Mouse (Mus musculus) frontal cortex, postnatal 10 days (tissue): ENCODE data around the gene Olfr639.
"Not testable (repeated sequence)": the region's sequence is repeated elsewhere in the genome, so short reads cannot be mapped to it uniquely, and the experiment has no call there.

Experiments
- DNase-seq, 2 experiments: peaks; one replicate each; pipeline ENCODE4 v3.0.0; 2022; ENCODE audit warnings: low spot score in 2 of 2, mixed read lengths in 1 of 2

The Olfr639 gene

DNA sequence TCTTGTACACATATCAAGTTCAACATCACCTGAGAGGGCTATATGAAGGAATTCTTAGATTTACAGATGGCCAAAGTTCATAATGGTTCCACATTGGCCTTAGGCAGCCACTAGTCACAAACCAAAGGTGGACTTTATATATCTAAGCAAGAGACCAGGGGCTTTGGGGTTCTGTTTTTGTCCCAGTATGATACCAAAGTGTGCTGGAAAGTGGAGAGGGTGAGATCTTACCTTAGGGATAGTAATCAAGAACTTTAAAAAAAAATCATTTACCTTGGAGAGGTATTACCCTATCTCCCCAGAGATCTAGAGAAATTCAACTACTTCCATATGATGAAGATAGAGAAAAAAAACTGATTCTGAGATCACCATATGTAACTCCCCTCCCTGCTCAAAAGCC, at the start of gene Olfr639:
TSS of gene Olfr639 (minus strand) at position 101 of the 400 bp plus-strand sequence.
- DNase-seq: no peak

DNA sequence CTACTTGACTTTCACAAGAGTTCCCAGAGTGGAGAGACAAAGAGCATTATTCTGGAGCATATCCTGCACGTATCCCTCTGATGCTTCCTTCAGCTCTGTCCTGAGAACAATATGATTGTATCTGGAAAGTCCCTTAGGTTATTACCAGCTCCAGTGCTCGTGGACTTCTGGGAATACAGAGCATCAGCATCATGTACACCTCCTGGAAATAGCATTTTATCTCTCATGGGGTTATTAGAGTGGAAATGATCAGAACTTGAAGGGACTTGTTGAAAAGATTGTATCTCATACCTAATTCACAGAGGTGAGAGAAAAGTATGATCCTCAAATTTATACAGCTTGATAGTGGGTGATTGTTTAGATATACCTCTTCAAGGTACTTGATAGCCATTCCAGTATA, 44.2 kb upstream of the Olfr639 start, which contains the start of gene 4930516K23Rik:
TSS of gene 4930516K23Rik (minus strand) at position 101 of the 400 bp plus-strand sequence.
- DNase-seq: no peak

DNA sequence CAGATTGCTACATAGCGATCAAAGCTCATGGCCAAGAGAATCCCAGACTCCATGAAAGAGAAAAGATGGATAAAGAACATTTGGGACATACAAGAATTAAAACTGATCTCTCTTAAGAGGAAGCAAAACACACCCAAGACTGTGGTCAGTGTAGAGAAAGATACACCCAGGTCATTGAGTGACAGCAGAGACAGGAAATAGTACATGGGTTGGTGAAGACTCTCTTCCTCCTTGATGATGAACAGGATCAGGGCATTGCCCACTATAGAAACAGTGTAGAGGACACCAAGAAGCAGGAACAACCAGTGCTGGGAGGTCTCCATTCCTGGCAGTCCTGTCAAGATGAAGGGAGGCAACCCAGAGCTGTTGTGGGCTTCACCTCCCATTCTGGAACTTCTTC, 42.1 kb upstream of the Olfr639 start:
- DNase-seq: no peak

DNA sequence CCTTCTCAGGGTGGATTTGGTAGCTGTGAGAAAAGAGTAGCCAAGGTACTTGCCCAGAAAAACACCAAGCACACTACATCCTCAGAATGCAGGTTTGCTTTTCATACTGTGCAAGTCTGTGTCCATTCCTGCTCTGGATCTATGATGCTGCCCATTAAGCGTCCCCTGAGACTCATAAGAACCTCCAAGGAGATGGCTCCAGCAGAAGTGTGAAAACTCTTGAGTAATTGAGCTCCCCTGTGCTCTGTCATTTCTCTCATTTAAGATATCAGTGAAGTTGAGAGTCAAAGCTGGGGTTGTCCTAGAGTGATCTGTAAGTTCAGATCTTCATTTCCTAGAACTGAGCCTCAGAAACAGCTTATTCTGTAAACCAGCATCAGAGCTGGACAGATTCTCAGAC, 35.5 kb upstream of the Olfr639 start, which contains the start of gene Olfr642:
TSS of gene Olfr642 (minus strand) at position 101 of the 400 bp plus-strand sequence.
- no peak for DNase-seq

DNA sequence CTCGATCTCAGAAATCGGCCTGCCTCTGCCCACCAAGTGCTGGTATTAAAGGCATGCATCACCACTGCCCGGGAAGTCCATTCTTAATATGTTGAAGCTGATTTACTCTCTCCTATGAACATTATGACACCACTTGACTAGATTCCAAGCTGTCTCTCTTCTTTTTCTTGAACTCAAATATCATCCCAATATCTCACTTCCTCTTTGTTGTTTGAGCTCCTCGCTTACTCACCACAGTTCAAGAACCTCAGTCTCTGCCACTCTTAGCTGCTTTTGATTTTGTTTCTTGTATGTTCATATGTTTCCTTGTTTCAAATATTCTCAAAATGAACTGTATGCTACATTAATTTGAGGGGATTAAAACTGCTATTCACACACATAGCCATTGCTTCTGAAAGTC, 33.6 kb upstream of the Olfr639 start:
- no peak for DNase-seq

DNA sequence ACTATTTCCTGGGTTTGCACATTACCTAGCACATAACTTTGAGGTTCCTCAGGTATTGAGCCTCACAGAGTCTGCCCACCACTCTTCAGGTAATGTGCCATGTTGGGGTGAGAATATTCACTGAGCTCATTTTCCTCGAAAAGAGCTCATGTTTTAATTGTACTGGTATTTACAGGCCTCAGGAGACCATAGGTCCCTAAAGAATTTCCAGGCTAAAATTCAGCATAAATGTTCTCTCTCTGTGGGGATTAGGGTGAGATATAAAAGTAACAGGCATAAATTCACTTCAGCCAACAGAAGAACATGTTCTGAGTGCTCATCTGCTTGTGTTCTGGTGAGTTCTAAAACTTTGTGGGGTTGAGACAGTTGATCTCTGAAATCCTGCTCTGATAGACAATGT, 18.0 kb upstream of the Olfr639 start, which contains the start of gene Olfr641:
TSS of gene Olfr641 (plus strand) at position 301 of the 400 bp plus-strand sequence.
- no peak for DNase-seq

DNA sequence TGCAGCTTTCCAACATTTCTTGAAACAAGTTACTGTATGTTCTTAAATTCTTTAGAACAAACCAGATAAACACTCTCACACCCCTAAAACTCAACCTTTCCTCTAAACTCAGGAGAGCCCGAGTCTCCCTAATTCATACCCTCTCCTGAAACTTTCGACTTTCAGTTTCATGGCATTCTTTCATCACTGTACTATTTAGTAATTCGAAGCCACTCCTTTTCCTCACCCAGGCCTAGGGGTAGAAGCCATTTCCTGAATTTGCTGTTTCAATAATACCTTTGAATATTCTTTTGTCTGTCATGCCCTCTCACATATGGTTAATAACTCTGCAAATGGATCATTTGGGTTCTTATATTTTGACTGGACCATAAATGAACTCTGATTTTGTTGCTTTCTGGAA, 9.9 kb upstream of the Olfr639 start:
- DNase-seq: no peak

DNA sequence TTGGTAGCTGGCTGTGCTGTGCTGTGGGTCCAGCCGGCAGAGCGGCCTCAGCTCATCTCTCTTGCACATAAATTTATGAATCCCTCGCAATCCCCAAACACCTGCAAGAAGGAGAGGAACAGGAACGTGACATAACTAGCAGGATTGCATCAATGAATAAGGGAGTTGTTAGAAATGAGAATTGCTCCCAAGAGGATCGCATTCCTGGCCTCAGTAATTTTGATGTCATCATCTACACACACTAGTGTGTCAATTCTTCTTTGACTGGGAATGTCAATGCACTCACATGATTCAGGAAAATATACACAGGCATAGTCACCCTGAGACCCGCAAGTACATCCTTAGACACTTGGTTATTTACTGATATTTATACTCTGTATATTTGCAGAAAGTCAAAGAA, 8.4 kb upstream of the Olfr639 start, which contains the start of gene Olfr640:
TSS of gene Olfr640 (minus strand) at position 101 of the 400 bp plus-strand sequence.
- DNase-seq: no peak

DNA sequence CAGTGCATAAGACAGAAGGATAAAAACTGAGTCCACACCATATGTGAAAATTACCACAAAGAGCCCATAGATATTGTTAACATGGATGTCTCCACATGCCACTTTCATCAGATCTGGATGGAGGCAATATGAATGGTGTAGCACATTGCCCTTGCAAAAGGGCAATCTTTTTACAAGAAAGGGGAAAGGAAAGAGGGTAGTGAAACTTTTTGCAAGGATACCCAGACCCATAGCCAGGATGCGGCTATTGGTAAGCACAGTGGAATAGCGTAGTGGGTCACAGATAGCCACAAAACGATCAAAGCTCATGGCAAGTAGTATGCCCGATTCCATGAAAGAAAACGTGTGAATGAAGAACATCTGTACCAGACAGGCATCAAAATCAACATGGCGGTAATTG, 4.5 kb upstream of the Olfr639 start:
- DNase-seq: no peak

DNA sequence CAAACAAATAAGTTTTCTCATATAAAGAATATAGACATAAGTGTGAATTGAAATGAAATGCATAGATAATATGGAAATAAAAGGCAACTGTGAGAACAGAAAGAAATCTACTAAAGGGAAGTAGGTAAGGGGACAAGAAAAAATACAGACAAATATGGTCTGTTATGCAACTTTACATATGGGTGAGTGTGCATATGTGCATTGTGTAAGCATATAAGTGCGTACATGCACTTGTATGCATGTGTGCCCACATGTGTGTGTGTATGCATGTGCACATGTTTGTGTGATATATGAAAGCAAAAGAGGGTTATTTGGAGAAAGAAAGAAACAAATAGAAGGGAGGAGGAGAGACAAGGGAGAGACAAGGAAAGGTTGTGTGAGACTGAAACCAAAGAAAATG, 1.9 kb upstream of the Olfr639 start:
- no peak for DNase-seq

DNA sequence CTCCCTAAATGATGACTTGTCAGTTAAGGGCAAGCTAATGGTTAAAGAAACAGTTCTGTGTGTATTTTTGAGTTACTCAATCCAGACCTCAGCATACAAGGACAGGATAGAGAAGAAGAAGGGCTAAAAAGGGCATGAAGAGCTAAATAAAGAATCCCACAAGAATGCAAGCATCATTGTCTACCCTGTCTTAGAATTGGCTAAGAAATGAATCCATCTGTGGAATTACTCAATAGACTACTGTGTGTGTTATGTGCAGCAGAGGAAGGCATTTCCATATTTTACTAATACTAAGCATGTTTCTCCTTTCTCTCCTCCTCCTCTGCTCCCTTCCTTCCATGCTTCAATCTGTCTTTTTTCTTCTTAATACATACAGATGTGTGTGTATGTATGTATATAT, 18.0 kb downstream of the Olfr639 start:
- DNase-seq: no peak

DNA sequence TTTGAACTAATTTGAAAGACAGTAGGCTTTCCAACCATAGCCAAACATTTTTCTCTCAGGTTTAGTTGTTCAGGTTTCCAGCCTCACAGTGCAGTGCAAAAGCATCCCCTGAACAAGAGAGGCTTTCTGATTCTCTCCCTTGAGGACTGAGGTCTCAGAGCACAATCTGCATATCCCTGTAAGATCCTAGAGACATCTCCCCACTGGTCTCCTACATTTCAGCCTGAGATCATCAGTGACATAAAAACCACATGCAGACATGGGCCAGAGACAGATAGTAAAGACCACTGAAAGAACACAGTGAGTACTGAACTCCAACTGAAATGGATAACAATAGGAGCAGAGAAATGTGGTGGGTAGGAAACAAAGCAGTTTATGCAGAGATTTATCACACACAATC, 18.7 kb downstream of the Olfr639 start, which contains the start of gene Olfr638:
TSS of gene Olfr638 (plus strand) at position 301 of the 400 bp plus-strand sequence.
- DNase-seq: no peak

DNA sequence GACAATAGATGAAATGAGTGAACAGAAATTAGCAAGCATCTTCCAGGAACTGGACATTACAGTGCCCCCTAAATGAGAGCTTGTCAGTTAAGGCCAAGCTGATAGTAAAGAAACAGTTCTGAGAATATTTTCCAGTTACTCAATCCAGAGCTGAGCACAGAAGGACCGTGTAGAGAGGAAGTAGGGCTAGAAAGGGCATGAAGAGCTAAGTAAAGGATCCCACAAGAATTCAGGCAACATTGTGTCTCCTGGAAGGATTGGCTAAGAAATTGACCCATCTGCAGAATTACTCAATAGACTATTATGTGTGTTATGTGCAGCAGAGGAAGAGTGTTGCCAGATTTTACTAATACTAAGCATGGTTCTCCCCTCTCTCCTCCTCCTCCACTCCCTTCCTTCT, 45.3 kb downstream of the Olfr639 start:
- no peak for DNase-seq

DNA sequence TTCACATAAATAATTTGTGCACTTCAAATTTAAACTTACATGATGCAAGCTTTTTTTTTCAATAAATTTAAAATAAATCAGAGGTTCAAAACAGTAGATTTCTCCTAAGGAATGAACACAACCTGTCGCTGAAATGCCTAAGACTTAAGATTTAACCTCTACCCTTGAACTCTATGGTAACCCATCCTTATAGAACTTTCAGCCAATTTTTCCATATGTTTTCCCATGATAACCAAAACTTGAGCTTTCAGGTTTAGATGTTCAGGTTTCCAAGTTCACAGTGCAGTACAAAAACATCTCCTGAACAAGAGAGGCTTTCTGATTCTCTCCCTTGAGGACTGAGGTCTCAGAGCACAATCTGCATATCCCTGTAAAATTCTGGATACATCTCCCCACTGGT, 46.3 kb downstream of the Olfr639 start, which contains the start of gene Olfr635:
TSS of gene Olfr635 (plus strand) at position 301 of the 400 bp plus-strand sequence.
- DNase-seq: no peak

DNA sequence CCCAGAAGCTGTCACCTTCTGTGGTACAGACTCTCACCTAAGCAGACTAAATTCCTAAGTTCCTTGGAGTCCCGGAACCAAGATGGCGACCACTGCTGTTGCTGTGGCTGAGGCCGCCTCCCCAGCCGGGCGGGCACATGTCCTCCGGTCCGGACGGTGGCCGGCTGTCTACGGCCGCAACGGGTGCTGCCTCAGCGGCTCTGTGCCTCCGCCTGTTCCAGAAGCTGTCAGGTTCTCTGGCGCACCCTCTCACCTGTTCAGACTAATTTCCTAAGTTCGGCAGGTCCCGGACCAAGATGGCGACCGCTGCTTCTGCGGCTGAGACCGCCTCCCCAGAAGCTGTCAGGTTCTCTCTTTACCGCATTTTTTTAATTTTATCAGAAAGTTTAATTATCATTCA, 50.2 kb downstream of the Olfr639 start:
- DNase-seq: not testable (repeated sequence)
